Mouse (Mus musculus): ENCODE measurements around the gene Timp2.
"Not testable (repeated sequence)": the region's sequence is repeated elsewhere in the genome, so short reads cannot be mapped to it uniquely, and the experiment has no call there.

Gene Timp2

DNA sequence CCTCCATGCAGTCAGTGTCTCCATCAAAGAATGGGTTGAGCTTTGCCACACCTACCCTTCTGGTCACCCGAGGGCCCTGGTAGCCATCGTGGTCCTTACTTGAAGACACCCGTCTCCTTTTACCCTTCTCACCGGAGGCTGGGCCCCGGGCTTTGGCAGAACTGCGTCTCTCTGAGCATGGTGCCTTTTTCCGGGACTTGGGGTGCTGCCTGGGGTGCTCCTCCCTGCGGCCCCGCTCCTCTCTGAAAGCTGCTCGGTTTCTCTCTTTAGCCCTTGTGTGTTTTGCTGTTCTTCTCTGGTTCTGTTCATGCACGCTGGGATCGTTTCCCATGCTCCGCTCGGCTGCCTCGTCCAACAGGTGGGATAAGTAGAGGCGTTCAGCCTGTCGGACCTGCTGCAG, 22.1 kb downstream of the Timp2 start:
- DNase-seq (ENCODE audit: low spot score in 2 of 2), result no peak

- no peak for DNase-seq (ENCODE audit: low spot score in 2 of 2)
Observed at GRCm38 (mm10) chr11:118332376-118332775, 23.2 kb downstream of the Timp2 start.

DNA sequence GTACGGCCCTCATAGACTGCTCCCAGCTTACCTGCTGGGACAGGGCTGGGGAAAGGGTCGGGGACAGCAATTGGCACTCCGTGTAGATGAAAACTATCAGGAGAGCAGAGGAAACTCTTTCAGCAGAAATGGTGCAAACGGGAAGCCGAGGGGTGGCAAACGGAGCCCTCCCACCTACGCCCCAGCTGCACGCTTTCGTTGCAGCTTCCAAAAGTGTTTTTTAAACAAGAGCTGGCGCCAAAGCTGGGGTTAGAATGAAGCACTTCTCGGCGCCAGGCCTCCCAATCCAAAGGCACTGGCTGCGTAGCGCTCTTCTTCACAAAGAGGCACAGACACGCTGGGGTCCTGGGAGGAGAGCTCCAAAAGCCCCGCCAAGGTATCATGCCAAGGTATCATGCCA, 24.8 kb downstream of the Timp2 start:
- peak; percentile 57 to 69 for DNase-seq (ENCODE audit: low spot score in 2 of 2)

DNA sequence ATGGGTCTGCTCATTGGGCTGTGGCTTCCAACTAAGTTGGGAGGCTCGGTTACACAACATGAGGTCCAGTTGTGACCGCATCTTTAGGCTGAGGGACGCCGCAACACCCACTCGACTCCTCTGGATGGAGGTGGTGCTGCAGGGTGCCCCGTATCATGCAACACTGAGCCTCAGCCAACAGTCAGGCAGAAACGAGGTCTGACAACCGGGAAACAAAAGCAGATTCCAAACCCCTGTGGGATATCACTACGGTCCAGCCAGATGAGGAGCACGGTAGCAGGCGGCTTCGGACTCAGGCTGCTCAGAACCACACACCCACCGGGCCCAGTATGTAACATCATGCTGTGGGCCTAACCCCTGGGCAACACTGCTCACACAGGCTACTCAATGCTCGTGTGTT, 25.2 kb downstream of the Timp2 start:
- DNase-seq (ENCODE audit: low spot score in 2 of 2), result no peak

GRCm38 (mm10) chr11:118328947-118329346, 26.6 kb downstream of the Timp2 start:
- DNase-seq (ENCODE audit: low spot score in 2 of 2), result no peak

GRCm38 (mm10) chr11:118328511-118328910, 27.0 kb downstream of the Timp2 start:
- no peak for DNase-seq (ENCODE audit: low spot score in 2 of 2)

DNA sequence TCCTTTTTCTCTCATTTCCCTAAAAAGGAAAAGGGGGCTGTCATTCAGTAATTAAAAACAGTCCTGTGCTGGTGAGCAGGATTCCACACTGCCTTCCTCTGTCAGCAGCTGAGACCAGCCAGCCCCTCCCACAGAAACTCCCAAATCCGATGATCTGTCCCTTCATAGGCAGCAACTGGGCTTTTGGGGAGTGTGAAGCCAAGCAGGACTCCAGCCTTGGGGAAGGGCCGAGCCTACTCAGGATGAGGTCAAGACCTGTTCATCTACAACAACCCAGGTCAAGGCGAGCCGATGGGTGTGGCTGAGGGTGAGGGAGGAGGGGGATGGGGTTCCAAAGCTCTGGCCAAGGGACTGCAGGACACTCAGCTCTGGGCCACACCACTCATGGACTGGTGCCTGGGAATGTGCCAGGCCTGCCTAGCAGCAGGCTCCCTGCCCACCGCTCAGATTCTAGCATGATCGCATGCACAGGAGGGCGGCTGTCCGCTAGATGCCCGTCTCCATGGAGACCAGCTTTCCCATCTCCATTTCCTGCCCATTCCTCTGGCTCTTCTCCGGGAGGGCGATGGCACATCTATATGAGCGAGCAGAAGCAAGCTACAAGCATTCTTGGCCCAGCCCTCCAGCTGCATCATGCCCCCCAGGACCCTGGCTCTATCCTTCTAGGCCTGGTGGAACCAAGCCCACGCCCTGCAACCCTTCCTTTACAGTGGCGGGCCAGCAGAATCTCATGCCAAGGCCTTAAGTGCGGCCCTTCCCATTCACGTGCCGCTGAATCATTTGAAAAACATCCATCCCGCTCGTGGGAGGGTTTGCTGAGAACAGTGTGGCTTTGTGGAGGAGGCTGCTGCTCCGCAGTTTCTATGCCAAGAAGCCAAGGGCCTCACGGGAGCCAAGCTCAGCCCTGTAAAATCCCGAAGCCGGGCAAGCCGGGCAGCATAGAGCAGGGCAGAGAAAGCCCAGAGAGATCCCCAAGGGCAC, 28.3 kb downstream of the Timp2 start:
- peak; percentile 86 to 87 for DNase-seq (ENCODE audit: low spot score in 2 of 2)

- DNase-seq (ENCODE audit: low spot score in 2 of 2), result no peak
Observed at GRCm38 (mm10) chr11:118326491-118326890, 29.0 kb downstream of the Timp2 start.

- DNase-seq (ENCODE audit: low spot score in 2 of 2), result no peak
Observed at GRCm38 (mm10) chr11:118324541-118324940, 31.0 kb downstream of the Timp2 start.

DNA sequence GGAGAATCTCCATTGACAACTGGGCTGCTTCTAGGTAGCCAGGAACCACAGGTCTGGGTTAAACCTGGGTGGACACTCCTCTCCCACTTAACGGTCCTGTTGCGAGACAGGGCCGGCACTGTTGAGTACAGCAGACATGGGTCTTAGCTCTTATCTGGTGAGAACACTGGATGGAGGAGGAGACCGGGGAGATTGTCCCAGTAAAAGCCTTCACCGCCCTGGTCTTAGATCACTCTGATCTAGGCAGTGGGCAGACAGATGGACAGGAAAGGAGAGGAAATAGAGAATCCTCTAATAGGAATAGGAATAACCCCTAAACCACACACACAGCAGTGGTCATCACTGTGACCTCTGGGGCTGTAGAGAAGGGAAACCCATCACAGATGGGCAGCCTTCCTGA, 31.6 kb downstream of the Timp2 start:
- DNase-seq (ENCODE audit: low spot score in 2 of 2), result no peak

GRCm38 (mm10) chr11:118322647-118323046, 32.9 kb downstream of the Timp2 start:
- DNase-seq (ENCODE audit: low spot score in 2 of 2), result no peak

- DNase-seq (ENCODE audit: low spot score in 2 of 2), result no peak
Observed at GRCm38 (mm10) chr11:118321971-118322370, 33.6 kb downstream of the Timp2 start.

DNA sequence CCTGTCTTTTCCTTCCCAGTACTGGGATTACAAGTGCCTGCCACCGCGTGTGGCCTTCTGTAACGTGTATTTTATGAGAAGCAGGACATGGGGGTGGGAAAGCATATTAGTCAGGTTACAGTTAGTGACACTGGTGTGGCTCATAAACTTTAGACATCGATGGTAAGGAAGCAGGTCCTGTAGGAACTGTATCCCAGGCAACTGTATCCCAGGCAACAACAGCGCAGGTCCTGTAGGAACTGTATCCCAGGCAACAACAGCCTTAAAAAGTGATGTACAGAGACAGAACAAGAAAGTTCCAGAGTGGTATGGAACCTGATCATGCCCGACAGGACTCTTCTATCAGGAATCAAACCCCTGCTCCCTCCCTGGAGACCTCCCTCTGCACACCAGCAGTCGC, 34.0 kb downstream of the Timp2 start:
- DNase-seq (ENCODE audit: low spot score in 2 of 2), result peak in 1 of 2 experiments; percentile 60

DNA sequence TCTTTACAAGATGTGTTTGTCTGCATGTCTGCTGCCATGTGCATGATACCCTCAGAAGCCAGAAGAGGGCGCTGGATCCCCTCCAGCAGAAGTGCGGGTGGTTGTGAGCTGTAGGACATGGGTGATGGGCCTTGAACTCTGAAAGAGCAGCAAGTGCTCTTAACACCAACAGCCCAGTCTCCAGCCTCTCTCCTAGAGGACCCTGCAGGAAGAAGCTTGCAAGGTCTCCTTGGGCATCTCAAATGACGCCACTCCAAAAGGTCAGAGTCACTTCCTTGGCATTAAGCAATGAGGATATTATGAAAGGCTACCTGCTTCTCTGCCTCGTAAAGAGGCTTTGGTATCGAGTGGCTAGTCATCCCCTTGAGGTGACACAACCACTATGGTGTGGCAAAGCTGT, 36.9 kb downstream of the Timp2 start:
- DNase-seq (ENCODE audit: low spot score in 2 of 2), result no peak

DNA sequence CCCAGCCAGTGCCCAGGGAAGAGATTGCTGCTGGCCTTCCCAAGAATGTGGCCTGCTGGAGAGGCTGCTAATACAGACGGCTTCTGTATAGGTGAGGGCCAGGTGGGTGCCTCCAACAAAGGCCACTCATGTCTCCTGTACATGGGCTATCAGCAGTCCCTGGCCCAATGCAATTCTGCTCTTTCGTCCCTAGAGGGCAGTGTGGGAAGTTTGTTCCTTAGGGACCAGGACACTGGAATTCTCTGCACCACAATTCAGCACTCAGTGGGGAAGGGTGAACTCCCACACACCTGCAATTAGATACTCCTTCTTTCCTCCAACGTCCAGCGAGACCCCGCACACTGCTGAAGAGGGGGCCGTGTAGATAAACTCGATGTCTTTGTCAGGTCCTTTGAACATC, 38.4 kb downstream of the Timp2 start:
- no peak for DNase-seq (ENCODE audit: low spot score in 2 of 2)

GRCm38 (mm10) chr11:118316231-118316806, 39.2 kb downstream of the Timp2 start:
- no peak for DNase-seq (ENCODE audit: low spot score in 2 of 2)

DNA sequence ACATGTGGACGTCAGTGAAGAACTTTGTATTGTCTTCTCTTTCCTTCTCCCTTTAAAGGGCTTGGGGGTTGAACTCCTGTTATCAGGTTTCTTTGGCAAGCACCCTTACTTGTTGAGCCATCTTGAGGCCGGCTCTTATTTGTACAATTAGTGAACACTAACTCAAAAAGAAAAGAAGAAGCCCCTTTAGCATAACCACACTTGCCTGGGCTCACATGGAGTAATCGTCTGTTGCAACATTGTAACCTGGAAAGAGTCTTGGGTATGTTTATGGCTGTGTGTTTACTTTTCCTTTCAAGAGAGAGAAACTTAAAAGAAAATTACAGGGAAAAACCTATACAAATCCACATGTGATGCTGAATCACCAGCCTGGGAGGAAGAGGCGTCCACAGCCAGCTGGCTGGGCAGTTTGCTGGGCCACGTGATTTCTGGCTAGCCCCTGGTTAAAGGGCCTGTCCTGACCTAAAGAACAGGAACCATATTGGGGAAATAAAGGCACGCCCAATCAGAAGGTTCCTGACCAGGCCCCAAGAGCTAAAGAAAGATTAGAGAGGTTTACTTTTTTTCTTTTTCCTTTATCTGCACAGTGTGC, 43.3 kb downstream of the Timp2 start:
- no peak for DNase-seq (ENCODE audit: low spot score in 2 of 2)

- not testable (repeated sequence) for DNase-seq (ENCODE audit: low spot score in 2 of 2)
Observed at GRCm38 (mm10) chr11:118307962-118308361, 47.6 kb downstream of the Timp2 start.

- DNase-seq (ENCODE audit: low spot score in 2 of 2), result not testable (repeated sequence)
Observed at GRCm38 (mm10) chr11:118303959-118304358, 51.6 kb downstream of the Timp2 start.

GRCm38 (mm10) chr11:118298810-118299209, 56.7 kb downstream of the Timp2 start:
- DNase-seq (ENCODE audit: low spot score in 2 of 2), result no peak

- DNase-seq (ENCODE audit: low spot score in 2 of 2), result no peak
Observed at GRCm38 (mm10) chr11:118297967-118298366, 57.6 kb downstream of the Timp2 start.

- no peak for DNase-seq (ENCODE audit: low spot score in 2 of 2)
Observed at GRCm38 (mm10) chr11:118295026-118295425, 60.5 kb downstream of the Timp2 start.

DNA sequence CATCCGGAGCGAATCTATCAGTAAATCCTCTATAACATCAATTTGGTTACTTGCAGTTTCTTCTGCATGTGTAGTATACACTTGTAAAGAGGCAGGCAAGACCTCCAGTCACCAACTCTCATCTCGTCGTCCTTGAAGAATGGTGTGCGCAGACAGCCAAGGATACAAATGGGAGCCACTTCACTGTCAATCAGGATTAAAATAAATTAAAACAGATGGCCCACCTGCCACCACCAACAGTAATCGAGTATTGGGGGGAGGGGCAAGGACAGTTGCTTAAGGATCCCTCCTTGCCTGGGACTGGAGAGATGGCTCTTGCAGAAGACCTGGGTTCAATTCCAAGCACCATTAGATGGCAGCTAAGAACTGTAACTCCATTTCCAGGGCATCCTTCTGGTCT, 62.9 kb downstream of the Timp2 start:
- no peak for DNase-seq (ENCODE audit: low spot score in 2 of 2)

Data from right cerebral cortex, postnatal 36 days (tissue).